Mouse (Mus musculus) embryonic facial prominence, embryonic 12.5 days (tissue): ENCODE results near the gene Ifngr2. TPM values are rescaled to one million over a fixed set of nuclear protein-coding genes. Genes with fewer than 3 reads are reported as not detected.

Source experiments
- microRNA-seq: library from miRNA; unstranded; fragments of <30 nt; microRNA quantifications from one replicate; pipeline ENCODE4, GENCODE M21; 2017
- polyA plus RNA-seq: library from polyadenylated mRNA; unstranded; fragments of >200 nt; fragmentation: Nextera tagmentation; extraction: Ambion mirVana; gene quantifications from 2 replicates; pipeline ENCODE4 v1.2.1, GENCODE M21; 2016

Gene Ifngr2
- polyA plus RNA-seq, 1 experiment from 2014 or later: 48.9 TPM

Small RNA genes within 50 kb of the gene (microRNA-seq; reads per million reads assigned to microRNA genes)
- not detected for gene Mir6367

Other genes with a start within 250 kb of the Ifngr2 start
- 42.6 and 44.1 TPM in 2 replicates for gene Ifnar2, start 174.3 kb upstream of the Ifngr2 start, polyA plus RNA-seq
- gene Gm21970, start 155.4 kb upstream of the Ifngr2 start, polyA plus RNA-seq: not detected in 2 replicates
- 14.1 TPM in 2 replicates for gene Il10rb, start 140.9 kb upstream of the Ifngr2 start, polyA plus RNA-seq
- 69.3 and 71.6 TPM in 2 replicates for gene Ifnar1, start 61.8 kb upstream of the Ifngr2 start, polyA plus RNA-seq
- 31.2 and 31.4 TPM in 2 replicates for gene Tmem50b, start 50.7 kb downstream of the Ifngr2 start, polyA plus RNA-seq
- 4.8 and 5.4 TPM in 2 replicates for gene Dnajc28, start 72.0 kb downstream of the Ifngr2 start, polyA plus RNA-seq
- gene Gart, start 99.9 kb downstream of the Ifngr2 start, polyA plus RNA-seq: 121 and 133 TPM in 2 replicates
- 156 and 160 TPM in 2 replicates for gene Son, start 100.4 kb downstream of the Ifngr2 start, polyA plus RNA-seq
- gene Donson, start 141.7 kb downstream of the Ifngr2 start, polyA plus RNA-seq: 32.7 and 32.8 TPM in 2 replicates
- gene Cryzl1, start 181.9 kb downstream of the Ifngr2 start, polyA plus RNA-seq: 69.1 and 70.1 TPM in 2 replicates
- 39.6 and 43.2 TPM in 2 replicates for gene Itsn1, start 182.2 kb downstream of the Ifngr2 start, polyA plus RNA-seq